Mouse (Mus musculus) liver, adult 2 months (tissue): ENCODE results near the gene Ccnyl1.

Source experiments
- CTCF ChIP-seq: fragments of 200-500 bp; IDR thresholded peaks from 2 replicates; pipeline ENCODE4 v1.5.1; 2011; ENCODE audit warnings: low read depth, low read length, control low read depth
- POLR2A ChIP-seq: fragments of 200-500 bp; IDR thresholded peaks from 2 replicates; pipeline ENCODE4 v1.6.1; 2011; ENCODE audit warnings: low read length, control low read depth; ENCODE audit not compliant: insufficient read depth; ENCODE audit errors: extremely low read depth

GRCm38 (mm10) chr1:64709891-64710290, 19.6 kb downstream of the Ccnyl1 start:
- TF ChIP-seq CTCF (0 out of 2 replicates have a peak, but pooled peaks have one; percentile 8), POLR2A (no peak)
